Mouse (Mus musculus): ENCODE measurements around the gene Trp53bp2. TPM values are rescaled to one million over a fixed set of nuclear protein-coding genes. Genes with fewer than 3 reads are reported as not detected.

The Trp53bp2 gene
- polyA plus RNA-seq, 1 experiment: 7.5 TPM

DNA sequence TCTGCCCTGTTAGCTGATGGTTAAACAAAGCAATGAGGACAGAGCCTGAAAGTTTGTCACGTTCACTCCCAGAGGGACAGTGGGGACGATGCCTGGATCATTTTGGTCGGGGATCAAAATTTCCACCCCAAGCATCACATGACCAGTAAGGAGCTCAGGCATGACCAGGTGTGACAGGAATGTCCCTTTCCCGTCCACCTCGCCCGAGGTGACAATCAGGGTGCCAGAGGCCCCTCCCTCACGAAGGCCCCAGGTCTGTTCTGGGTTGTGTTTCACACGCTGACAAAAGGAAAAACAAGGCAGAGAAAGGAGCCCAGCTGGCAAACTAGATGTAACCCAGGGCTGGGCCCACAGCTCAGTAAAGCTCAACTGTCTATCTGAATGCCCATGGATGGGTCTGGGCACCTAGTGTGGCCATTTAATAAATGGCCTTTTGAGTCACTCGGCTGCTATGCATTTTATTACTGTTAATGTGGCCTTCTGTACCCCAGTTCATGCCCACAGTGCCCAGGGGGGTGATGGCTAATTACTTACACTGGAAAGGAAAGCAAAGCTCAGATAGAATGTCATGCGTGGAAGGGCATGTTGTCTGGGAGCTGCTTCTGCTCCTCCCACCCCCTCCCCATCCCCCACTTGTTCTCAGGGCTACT is 72.8 kb downstream of the Trp53bp2 start:
- Histone ChIP-seq H3K36me3 (ENCODE audit: control insufficient read depth, insufficient read depth) (peaks cover 92% of the 10 kb centered on the region), H3K79me3 (ENCODE audit: low read depth) (no peaks in the 10 kb centered on the region), H3ac (ENCODE audit: control insufficient read depth, insufficient read length, low read depth) (no peak overlapping the region), H3K27me3 (ENCODE audit: control insufficient read depth, insufficient read depth, insufficient read length) (no peaks in the 10 kb centered on the region), H3K79me2 (ENCODE audit: control insufficient read depth, insufficient read depth) (no peaks in the 10 kb centered on the region), H3K4me3 (ENCODE audit: insufficient read depth, poor library complexity, severe bottlenecking) (no peak overlapping the region)
- TF ChIP-seq MAX (IDR thresholded peaks at IDR 0.05) (no peak), CTCF (IDR thresholded peaks at IDR 0.05; ENCODE audit: control insufficient read depth, insufficient read depth, insufficient read length) (no peak)

DNA sequence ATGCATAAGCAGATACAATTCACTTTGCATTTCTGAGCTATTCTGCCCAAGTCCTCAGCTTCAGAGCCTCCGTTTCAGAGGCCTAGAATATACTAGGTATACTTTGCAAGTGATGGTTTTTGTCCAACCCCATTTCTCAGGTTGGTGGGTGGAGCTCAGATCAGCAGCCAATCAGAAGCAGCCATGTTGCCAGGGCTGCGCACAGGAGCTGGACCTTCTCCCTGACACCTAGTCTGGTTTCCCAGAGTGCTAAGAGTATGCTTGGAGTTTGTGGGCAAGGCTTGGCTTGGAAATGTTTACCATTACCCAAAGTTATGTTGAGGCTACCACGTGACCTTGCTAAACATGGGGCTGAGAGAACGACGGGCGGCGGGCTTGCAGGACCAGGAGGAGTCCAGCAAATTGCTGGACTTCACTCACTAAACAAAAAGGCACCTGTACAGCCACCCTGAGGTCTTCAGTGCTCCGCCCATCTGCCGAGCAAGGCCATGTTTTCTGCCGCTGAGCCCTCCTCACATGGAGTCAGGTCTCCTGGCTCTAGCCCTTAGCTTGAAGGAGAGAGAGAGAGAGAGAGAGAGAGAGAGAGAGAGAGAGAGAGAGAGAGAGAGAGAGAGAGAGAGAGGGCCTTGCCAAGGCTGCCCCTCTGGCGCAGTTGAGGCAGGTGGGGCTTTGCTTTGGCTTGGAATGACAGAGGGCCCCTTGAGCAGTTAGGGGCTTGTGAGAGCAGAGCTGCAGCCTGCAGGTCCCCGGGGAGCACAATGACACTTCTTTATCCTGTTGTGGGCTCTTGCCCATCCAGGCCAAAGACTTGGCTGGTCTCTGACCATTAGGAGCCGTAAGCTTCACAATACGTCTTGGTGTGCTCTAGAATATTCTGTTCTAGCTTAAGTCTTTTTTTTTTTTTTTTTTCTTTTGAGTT is 74.3 kb downstream of the Trp53bp2 start:
- TF ChIP-seq FOSL1 (IDR thresholded peaks at IDR 0.05; ENCODE audit: insufficient read depth, low read length, poor library complexity, severe bottlenecking) (no peak), MAX (IDR thresholded peaks at IDR 0.05) (no peak), CEBPB (IDR thresholded peaks at IDR 0.05; ENCODE audit: low read depth) (no peak), USF1 (IDR thresholded peaks at IDR 0.05; ENCODE audit: low read depth) (no peak), MYOD1 (IDR thresholded peaks at IDR 0.05; ENCODE audit: control insufficient read depth, insufficient read length, low read depth) (no peak), CTCF (IDR thresholded peaks at IDR 0.05; ENCODE audit: control insufficient read depth, insufficient read depth, insufficient read length) (no peak), MYOG (IDR thresholded peaks at IDR 0.05; ENCODE audit: control insufficient read depth, extremely low read depth, insufficient read length) (no peak)
- Histone ChIP-seq H3K27me3 (ENCODE audit: control insufficient read depth, insufficient read depth, insufficient read length) (no peaks in the 10 kb centered on the region), H3K79me3 (ENCODE audit: low read depth) (no peaks in the 10 kb centered on the region), H3ac (ENCODE audit: control insufficient read depth, insufficient read length, low read depth) (no peak overlapping the region), H3K79me2 (ENCODE audit: control insufficient read depth, insufficient read depth) (no peaks in the 10 kb centered on the region), H3K4me3 (ENCODE audit: insufficient read depth, poor library complexity, severe bottlenecking) (no peak overlapping the region), H3K36me3 (ENCODE audit: control insufficient read depth, insufficient read depth) (peaks cover 92% of the 10 kb centered on the region)

DNA sequence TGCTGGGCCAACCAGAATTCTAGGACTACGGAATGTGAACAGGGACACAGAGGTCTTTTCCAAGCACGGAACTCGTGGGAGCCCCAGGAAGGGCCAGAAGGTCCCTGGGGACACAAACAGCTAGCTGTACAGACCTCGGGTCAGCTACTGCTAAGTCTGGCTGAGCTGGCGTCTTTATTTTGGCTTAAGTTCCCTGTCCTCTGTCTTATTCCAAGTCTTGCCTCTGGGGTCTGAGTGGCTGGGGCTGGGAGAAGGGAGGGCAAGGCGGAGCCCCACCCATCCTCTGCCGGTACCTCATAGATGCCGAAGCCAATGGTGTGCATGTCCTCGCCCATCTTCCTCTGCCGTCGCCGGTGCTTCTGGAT is 74.9 kb downstream of the Trp53bp2 start:
- no peaks in the 10 kb centered on the region for H3K27me3 ChIP-seq (ENCODE audit: control insufficient read depth, insufficient read depth, insufficient read length)
- H3ac ChIP-seq (ENCODE audit: control insufficient read depth, insufficient read length, low read depth): no peak overlapping the region
- TF ChIP-seq MAX (IDR thresholded peaks at IDR 0.05) (no peak), USF1 (IDR thresholded peaks at IDR 0.05; ENCODE audit: low read depth) (no peak), CTCF (IDR thresholded peaks at IDR 0.05; ENCODE audit: control insufficient read depth, insufficient read depth, insufficient read length) (no peak), CEBPB (IDR thresholded peaks at IDR 0.05; ENCODE audit: low read depth) (no peak), MYOG (IDR thresholded peaks at IDR 0.05; ENCODE audit: control insufficient read depth, extremely low read depth, insufficient read length) (no peak), MYOD1 (IDR thresholded peaks at IDR 0.05; ENCODE audit: control insufficient read depth, insufficient read length, low read depth) (no peak), FOSL1 (IDR thresholded peaks at IDR 0.05; ENCODE audit: insufficient read depth, low read length, poor library complexity, severe bottlenecking) (no peak)
- peaks cover 93% of the 10 kb centered on the region for H3K36me3 ChIP-seq (ENCODE audit: control insufficient read depth, insufficient read depth)
- H3K79me3 ChIP-seq (ENCODE audit: low read depth): peaks cover 3% of the 10 kb centered on the region
- peaks cover 6% of the 10 kb centered on the region for H3K79me2 ChIP-seq (ENCODE audit: control insufficient read depth, insufficient read depth)
- no peak overlapping the region for H3K4me3 ChIP-seq (ENCODE audit: insufficient read depth, poor library complexity, severe bottlenecking)

DNA sequence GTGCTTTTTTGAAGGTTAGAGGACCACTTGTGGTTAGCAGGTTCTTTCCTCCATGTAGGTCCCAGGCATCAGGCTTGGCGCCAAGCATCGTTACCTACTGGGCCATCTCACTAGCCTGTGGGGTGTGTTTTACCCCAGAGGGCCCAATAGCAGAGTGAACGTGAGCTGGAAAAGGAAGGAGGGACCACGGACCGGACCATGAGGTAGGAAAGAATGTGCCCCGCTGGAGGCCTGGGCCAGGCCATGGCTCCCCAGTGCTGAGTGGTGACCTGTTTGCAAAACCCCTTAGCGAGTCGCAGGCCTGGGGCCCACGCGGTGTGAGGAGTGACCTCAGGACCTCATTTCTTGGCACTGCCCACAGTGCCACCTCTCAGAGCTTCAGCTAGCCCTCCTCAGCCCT is 79.5 kb downstream of the Trp53bp2 start:
- Histone ChIP-seq H3K79me3 (ENCODE audit: low read depth) (peaks cover 9% of the 10 kb centered on the region), H3K36me3 (ENCODE audit: control insufficient read depth, insufficient read depth) (peaks cover 81% of the 10 kb centered on the region), H3K79me2 (ENCODE audit: control insufficient read depth, insufficient read depth) (peaks cover 24% of the 10 kb centered on the region), H3K27me3 (ENCODE audit: control insufficient read depth, insufficient read depth, insufficient read length) (no peaks in the 10 kb centered on the region), H3K4me3 (ENCODE audit: insufficient read depth, poor library complexity, severe bottlenecking) (no peak overlapping the region), H3ac (ENCODE audit: control insufficient read depth, insufficient read length, low read depth) (no peak overlapping the region)
- no peak for TF ChIP-seq FOSL1 (IDR thresholded peaks at IDR 0.05; ENCODE audit: insufficient read depth, low read length, poor library complexity, severe bottlenecking)
- TF ChIP-seq CEBPB (IDR thresholded peaks at IDR 0.05; ENCODE audit: low read depth): no peak
- TF ChIP-seq USF1 (IDR thresholded peaks at IDR 0.05; ENCODE audit: low read depth): no peak
- TF ChIP-seq MYOG (IDR thresholded peaks at IDR 0.05; ENCODE audit: control insufficient read depth, extremely low read depth, insufficient read length): no peak
- no peak for TF ChIP-seq MAX (IDR thresholded peaks at IDR 0.05)
- no peak for TF ChIP-seq MYOD1 (IDR thresholded peaks at IDR 0.05; ENCODE audit: control insufficient read depth, insufficient read length, low read depth)
- TF ChIP-seq CTCF (IDR thresholded peaks at IDR 0.05; ENCODE audit: control insufficient read depth, insufficient read depth, insufficient read length): no peak

DNA sequence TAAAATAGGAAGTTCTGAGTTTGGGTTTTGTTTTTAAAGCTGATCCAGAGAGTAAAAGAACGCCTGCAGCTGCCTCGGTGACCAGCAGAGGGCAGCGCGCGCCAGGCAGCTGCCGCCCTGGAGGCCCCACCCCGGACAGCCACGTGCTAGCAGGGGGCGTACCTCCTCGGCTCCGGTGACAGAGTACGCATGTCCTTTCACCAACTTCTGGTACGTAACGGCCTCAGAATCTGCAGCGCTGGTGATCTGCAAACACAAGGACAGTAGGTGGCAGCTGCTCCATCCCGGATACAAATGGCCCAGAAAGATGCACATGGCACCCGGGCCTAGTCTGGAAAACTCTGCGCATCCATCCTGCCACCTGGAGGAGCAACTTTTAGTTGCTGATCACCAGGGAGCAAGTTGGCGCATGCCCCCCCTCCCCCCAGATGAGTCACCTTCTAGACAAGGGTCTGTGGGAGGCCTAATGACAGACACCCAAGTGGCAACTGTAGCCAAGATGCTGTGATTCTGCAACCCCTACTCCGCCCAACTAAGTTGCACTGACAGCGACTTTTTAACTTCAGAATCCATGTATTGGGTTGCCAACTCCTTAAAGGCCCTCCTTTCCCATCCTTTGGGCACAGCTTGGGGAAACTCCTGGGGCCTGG is 81.0 kb downstream of the Trp53bp2 start:
- TF ChIP-seq FOSL1 (IDR thresholded peaks at IDR 0.05; ENCODE audit: insufficient read depth, low read length, poor library complexity, severe bottlenecking) (no peak), MYOD1 (IDR thresholded peaks at IDR 0.05; ENCODE audit: control insufficient read depth, insufficient read length, low read depth) (peak; percentile 30), USF1 (IDR thresholded peaks at IDR 0.05; ENCODE audit: low read depth) (peak; percentile 83), CTCF (IDR thresholded peaks at IDR 0.05; ENCODE audit: control insufficient read depth, insufficient read depth, insufficient read length) (peak; percentile 91), CEBPB (IDR thresholded peaks at IDR 0.05; ENCODE audit: low read depth) (no peak), MYOG (IDR thresholded peaks at IDR 0.05; ENCODE audit: control insufficient read depth, extremely low read depth, insufficient read length) (no peak), MAX (IDR thresholded peaks at IDR 0.05) (peak; percentile 90)
- Histone ChIP-seq H3K36me3 (ENCODE audit: control insufficient read depth, insufficient read depth) (peaks cover 77% of the 10 kb centered on the region), H3K79me2 (ENCODE audit: control insufficient read depth, insufficient read depth) (peaks cover 39% of the 10 kb centered on the region), H3K27me3 (ENCODE audit: control insufficient read depth, insufficient read depth, insufficient read length) (no peaks in the 10 kb centered on the region), H3K4me3 (ENCODE audit: insufficient read depth, poor library complexity, severe bottlenecking) (no peak overlapping the region), H3K79me3 (ENCODE audit: low read depth) (peaks cover 17% of the 10 kb centered on the region), H3ac (ENCODE audit: control insufficient read depth, insufficient read length, low read depth) (no peak overlapping the region)

Measured in C2C12 (cell line).